8 mouse cellular contexts compared by ENCODE assay signal in the genomic region with DNA sequence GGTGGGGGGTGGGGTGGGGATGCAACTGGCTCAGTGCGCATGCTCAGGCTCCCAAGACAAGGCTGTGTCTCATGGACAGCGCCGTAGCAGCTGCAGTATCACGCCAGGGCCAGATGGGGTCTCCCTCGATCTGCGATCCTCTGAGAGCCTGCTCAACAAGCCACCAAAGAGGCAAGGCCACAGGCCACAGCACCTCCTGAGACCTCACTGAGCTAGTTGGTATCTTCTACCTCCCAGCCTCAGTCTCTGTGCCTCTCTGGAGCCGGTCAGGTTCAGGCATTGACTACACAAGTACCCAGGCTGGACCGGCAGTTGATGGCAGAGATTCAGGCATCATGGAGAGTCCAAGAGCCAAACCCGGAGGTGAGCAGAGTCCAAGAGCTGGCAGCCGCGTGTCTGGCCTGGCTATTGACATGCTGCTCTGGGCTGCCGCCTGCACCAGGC. TPM values are rescaled to one million over a fixed set of nuclear protein-coding genes. Genes with fewer than 3 reads are reported as not detected.
DNase-seq lines count a peak whose midpoint lies in the region; ATAC-seq and TF ChIP-seq lines count a peak whose summit lies in the region.

No protein-coding gene starts in this region.

- H3K4me2 ChIP-seq in forebrain, embryonic 11.5 days (ENCODE audit: low read depth, low read length, severe bottlenecking), result peak overlapping the region; percentile 34; the same call in 1 of the 2 replicates
- 0 out of 2 replicates have a peak overlapping the region, but pooled peaks have one; percentile 1 for H3K4me2 ChIP-seq in heart, embryonic 14.5 days (ENCODE audit: low read length)
- H3K4me2 ChIP-seq in kidney, postnatal 0 days (ENCODE audit: low read length), result no peak overlapping the region
- H3K4me2 ChIP-seq in neural tube, embryonic 12.5 days (replicated peaks), result peak overlapping the region; percentile 47

- TF ChIP-seq POLR2A in liver, adult 2 months (IDR thresholded peaks at IDR 0.05; ENCODE audit: extremely low read depth, insufficient read depth, low read length), result no peak

- H3K79me2 ChIP-seq in liver, adult 2 months (ENCODE audit: control insufficient read depth, insufficient read depth, low read length), result no peaks in the 10 kb centered on the region

- peak; percentile 90 for ATAC-seq in forebrain, embryonic 11.5 days (replicated peaks; ENCODE audit: low FRiP score)
- peak; percentile 37; the same call in 1 of the 2 replicates for ATAC-seq in heart, embryonic 14.5 days (ENCODE audit: insufficient number of reproducible peaks, insufficient read depth, low FRiP score, low read depth)
- 0 out of 2 replicates have a peak, but pooled peaks have one; percentile 37 for ATAC-seq in kidney, postnatal 0 days (replicated peaks; ENCODE audit: low FRiP score, low read depth)
- peak; percentile 80 for ATAC-seq in neural tube, embryonic 12.5 days (ENCODE audit: low FRiP score, low read depth)

- peak; percentile 85 for TF ChIP-seq CTCF in kidney, postnatal 0 days (IDR thresholded peaks at IDR 0.05; ENCODE audit: low read depth)
- TF ChIP-seq CTCF in liver, adult 2 months (IDR thresholded peaks at IDR 0.05; ENCODE audit: low read depth, low read length), result peak; percentile 94

- H3K9me3 ChIP-seq in forebrain, embryonic 11.5 days (ENCODE audit: control insufficient read depth, low read length), result no peaks in the 10 kb centered on the region
- H3K9me3 ChIP-seq in heart, embryonic 14.5 days (ENCODE audit: control insufficient read depth, low read length), result no peaks in the 10 kb centered on the region
- no peaks in the 10 kb centered on the region for H3K9me3 ChIP-seq in kidney, postnatal 0 days (replicated peaks; ENCODE audit: low read length)
- no peaks in the 10 kb centered on the region for H3K9me3 ChIP-seq in neural tube, embryonic 12.5 days

- H3K4me3 ChIP-seq in forebrain, embryonic 11.5 days (ENCODE audit: low read depth, low read length), result no peak overlapping the region
- no peak overlapping the region for H3K4me3 ChIP-seq in heart, embryonic 14.5 days (ENCODE audit: control insufficient read depth in 1 of 2, insufficient read depth in 1 of 2, low read depth in 1 of 2, low read length in 2 of 2)
- H3K4me3 ChIP-seq in kidney, postnatal 0 days (replicated peaks; ENCODE audit: low read depth, low read length), result no peak overlapping the region
- H3K4me3 ChIP-seq in liver, adult 2 months (ENCODE audit: insufficient read depth, low read depth, low read length), result peak overlapping the region; percentile 11
- H3K4me3 ChIP-seq in neural tube, embryonic 12.5 days, result no peak overlapping the region

- H3K36me3 ChIP-seq in forebrain, embryonic 11.5 days (ENCODE audit: control insufficient read depth, insufficient read depth, low read length), result no peaks in the 10 kb centered on the region
- no peaks in the 10 kb centered on the region for H3K36me3 ChIP-seq in heart, embryonic 14.5 days (ENCODE audit: control insufficient read depth, insufficient read depth, low read length)
- H3K36me3 ChIP-seq in kidney, postnatal 0 days (ENCODE audit: insufficient read depth, low read length), result no peaks in the 10 kb centered on the region
- H3K36me3 ChIP-seq in liver, adult 2 months (ENCODE audit: control insufficient read depth, insufficient read depth, low read length), result no peaks in the 10 kb centered on the region
- no peaks in the 10 kb centered on the region for H3K36me3 ChIP-seq in neural tube, embryonic 12.5 days

- H3K4me1 ChIP-seq in forebrain, embryonic 11.5 days (replicated peaks; ENCODE audit: control insufficient read depth, insufficient read depth, low read length), result 0 out of 2 replicates have a peak, but pooled peaks cover 3% of the 10 kb centered on the region
- H3K4me1 ChIP-seq in heart, embryonic 14.5 days (ENCODE audit: control insufficient read depth in 2 of 2, insufficient read depth in 2 of 2, low read length in 2 of 2), result no peaks in the 10 kb centered on the region; a peak in 1 of 4 replicates
- H3K4me1 ChIP-seq in kidney, postnatal 0 days (replicated peaks; ENCODE audit: insufficient read depth, low read length), result no peaks in the 10 kb centered on the region
- H3K4me1 ChIP-seq in liver, adult 2 months (ENCODE audit: control insufficient read depth, insufficient read depth, low read length), result no peaks in the 10 kb centered on the region
- 0 out of 2 replicates have a peak, but pooled peaks cover 6% of the 10 kb centered on the region for H3K4me1 ChIP-seq in neural tube, embryonic 12.5 days

- no peaks in the 10 kb centered on the region for H3K27me3 ChIP-seq in forebrain, embryonic 11.5 days (ENCODE audit: control insufficient read depth, insufficient read depth, low read length)
- H3K27me3 ChIP-seq in heart, embryonic 14.5 days (ENCODE audit: control insufficient read depth, insufficient read depth, low read length), result peaks cover 50% of the 10 kb centered on the region
- no peaks in the 10 kb centered on the region for H3K27me3 ChIP-seq in kidney, postnatal 0 days (ENCODE audit: insufficient read depth, low read length)
- no peaks in the 10 kb centered on the region; the same call in 1 of the 2 replicates for H3K27me3 ChIP-seq in liver, adult 2 months (ENCODE audit: control insufficient read depth, insufficient read depth, low read length)
- H3K27me3 ChIP-seq in neural tube, embryonic 12.5 days (replicated peaks), result 0 out of 2 replicates have a peak, but pooled peaks cover 8% of the 10 kb centered on the region

- H3K27ac ChIP-seq in forebrain, embryonic 11.5 days (ENCODE audit: low read depth, low read length), result no peak overlapping the region
- H3K27ac ChIP-seq in heart, embryonic 14.5 days (replicated peaks in 1 of 2; ENCODE audit: control insufficient read depth in 1 of 2, insufficient read depth in 1 of 2, low read depth in 2 of 2, low read length in 2 of 2), result no peak overlapping the region
- no peak overlapping the region for H3K27ac ChIP-seq in kidney, postnatal 0 days
- no peak overlapping the region; the same call in 1 of the 2 replicates for H3K27ac ChIP-seq in liver, adult 2 months (replicated peaks; ENCODE audit: insufficient read depth, low read depth, low read length)
- no peak overlapping the region for H3K27ac ChIP-seq in neural tube, embryonic 12.5 days

- 25% methylated on average over 12 of the region's 12 CpGs for WGBS in forebrain, embryonic 11.5 days
- WGBS in heart, embryonic 14.5 days, result 28% methylated on average over 12 of the region's 12 CpGs
- WGBS in kidney, postnatal 0 days, result 28% methylated on average over 12 of the region's 12 CpGs
- 9% methylated on average over 12 of the region's 12 CpGs for WGBS in liver, adult 2 months
- 26% methylated on average over 12 of the region's 12 CpGs for WGBS in neural tube, embryonic 12.5 days

- peak; percentile 24 for DNase-seq in CD4-positive helper T cell, adult 2 months (ENCODE audit: low read depth, low spot score)
- peak; percentile 37 for DNase-seq in c-Kit-positive CD71-negative TER-119-negative erythroid progenitor cells, embryonic 14.5 days (ENCODE audit: low read depth)
- peak; percentile 95 for DNase-seq in forebrain, embryonic 11.5 days (ENCODE audit: low spot score)
- DNase-seq in kidney, postnatal 0 days (ENCODE audit: low spot score), result peak; percentile 93
- DNase-seq in liver, adult 2 months (ENCODE audit: extremely low read depth, low read depth, low spot score), result peak; percentile 88
- DNase-seq in testis, postnatal 10 days (ENCODE audit: low spot score), result peak; percentile 90

- no peak overlapping the region; the same call in 1 of the 2 replicates for H3K9ac ChIP-seq in forebrain, embryonic 11.5 days (ENCODE audit: low read length)
- no peak overlapping the region for H3K9ac ChIP-seq in heart, embryonic 14.5 days (ENCODE audit: low read length)
- no peak overlapping the region for H3K9ac ChIP-seq in kidney, postnatal 0 days (ENCODE audit: low read depth, low read length)
- peak overlapping the region; percentile 24; the same call in 1 of the 2 replicates for H3K9ac ChIP-seq in liver, adult 2 months (ENCODE audit: low read depth, low read length)
- no peak overlapping the region for H3K9ac ChIP-seq in neural tube, embryonic 12.5 days

RNA-seq across cellular contexts. Expression of gene Jph3, which starts 11.4 kb away (rescaled TPM):
- 8.9 and 9.4 TPM in 2 replicates for polyA plus RNA-seq in forebrain, embryonic 11.5 days (2014; fragmentation: Nextera tagmentation; extraction: Ambion mirVana)
- 0.15 and 0.18 TPM in 2 replicates for polyA plus RNA-seq in heart, embryonic 14.5 days (2014; fragmentation: Nextera tagmentation; extraction: Ambion mirVana)
- polyA plus RNA-seq in kidney, postnatal 0 days (2015; fragmentation: Nextera tagmentation; extraction: Ambion mirVana), result 0.37 and 0.41 TPM in 2 replicates
- total RNA-seq in liver, adult 2 months (2014; rRNA removed), result not detected in 2 replicates
- polyA plus RNA-seq in liver, adult 2 months (2012; rRNA removed), result not detected in 2 replicates
- polyA plus RNA-seq in neural tube, embryonic 12.5 days (2016; fragmentation: Nextera tagmentation; extraction: Ambion mirVana), result 59.1 and 66.9 TPM in 2 replicates

Comparison
In these comparisons a context has a peak if more than half of its experiments do, and no peak if none do; other contexts are left out.
1. DNase-seq: peak in every context shown above with its lines; median percentile 95 in forebrain, embryonic 11.5 days; 93 in kidney, postnatal 0 days; 90 in testis, postnatal 10 days; 88 in liver, adult 2 months; 37 in c-Kit-positive CD71-negative TER-119-negative erythroid progenitor cells, embryonic 14.5 days; 24 in CD4-positive helper T cell, adult 2 months.
2. ATAC-seq: peak in every context shown above with its lines; median percentile 90 in forebrain, embryonic 11.5 days; 80 in neural tube, embryonic 12.5 days; 37 in heart, embryonic 14.5 days; 37 in kidney, postnatal 0 days.